Mouse (Mus musculus) CH12.LX (cell line): ENCODE measurements around the gene Bbof1.

ENCODE experiments used
- CTCF ChIP-seq, 2 experiments: IDR thresholded peaks in 1 of 2; conservative IDR thresholded peaks in 1 of 2; 2 replicates each; pipeline ENCODE4 v1.5.1; 2011 to 2012; ENCODE audit warnings: low read depth in 2 of 2, low read length in 2 of 2, improper control_type of control experiment in 1 of 2, inconsistent platforms in 1 of 2, mild to moderate bottlenecking in 1 of 2, moderate library complexity in 1 of 2
- ETS1 ChIP-seq: conservative IDR thresholded peaks from 2 replicates; pipeline ENCODE4 v1.6.1; 2012; ENCODE audit warnings: low read depth, mild to moderate bottlenecking, inconsistent platforms, low read length, improper control_type of control experiment, moderate library complexity
- ZC3H11A ChIP-seq: IDR thresholded peaks from 2 replicates; pipeline ENCODE4 v1.6.1; 2012; ENCODE audit warnings: low read depth, mild to moderate bottlenecking, inconsistent platforms, low read length, improper control_type of control experiment

DNA sequence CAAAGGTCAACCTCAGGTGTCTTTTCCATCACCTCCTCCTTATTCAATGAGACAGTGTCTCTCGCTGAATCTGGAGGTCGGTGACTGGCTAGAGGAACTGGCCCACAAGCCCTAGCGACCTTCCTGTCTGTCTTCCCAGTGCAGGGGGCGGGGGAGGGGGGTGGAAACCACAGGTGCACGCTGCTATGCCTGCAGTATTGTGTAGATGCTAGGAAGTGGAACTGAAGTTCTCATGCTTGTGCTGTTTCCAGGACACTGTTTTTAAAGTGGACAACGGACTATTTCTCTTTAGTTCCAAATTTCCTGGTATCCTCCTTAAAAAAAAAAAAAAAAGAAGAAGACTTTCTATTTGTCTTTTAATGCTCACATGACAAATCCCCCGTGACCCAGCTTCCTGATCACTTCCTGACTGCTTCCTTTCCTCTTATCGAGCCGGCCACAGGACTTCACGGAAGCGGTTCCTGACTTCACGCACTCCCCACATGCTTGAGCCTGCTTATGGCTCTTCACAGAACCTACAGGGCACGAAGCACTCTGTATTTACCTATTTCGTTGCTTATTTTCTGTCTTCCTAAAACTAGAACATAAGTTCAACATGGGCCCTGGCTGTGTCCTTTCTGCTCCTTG lies 20.0 kb upstream of the Bbof1 start:
- TF ChIP-seq ZC3H11A (no peak), CTCF (conservative IDR thresholded peaks at IDR 0.05 in 1 of 2, IDR thresholded peaks at IDR 0.05 in 1 of 2; ENCODE audit: low read depth in 2 of 2, low read length in 2 of 2) (no peak), ETS1 (no peak)
